Mouse (Mus musculus) intestine, postnatal 0 days (tissue): ENCODE data around the gene Csk. TPM values are rescaled to one million over a fixed set of nuclear protein-coding genes. Genes with fewer than 3 reads are reported as not detected.

ENCODE experiments used
- ATAC-seq: fragments of 200-750 bp; cut with Nextera tagmentation; 2 replicates; pipeline ENCODE4 v1.8.0; 2017; ENCODE audit warnings: mild to moderate bottlenecking, moderate TSS enrichment, moderate library complexity
- H3K27ac ChIP-seq: fragments of 300-500 bp; sonication (generic); 2 replicates; pipeline ENCODE4 v1.5.1; 2014; ENCODE audit warnings: mild to moderate bottlenecking, low read depth, low read length, moderate library complexity
- H3K27me3 ChIP-seq: fragments of 300-500 bp; sonication (generic); replicated peaks from 2 replicates; pipeline ENCODE4 v1.6.1; 2014; ENCODE audit warnings: low read length, mixed read lengths; ENCODE audit not compliant: control insufficient read depth, insufficient read depth
- H3K36me3 ChIP-seq: fragments of 300-500 bp; sonication (generic); 2 replicates; pipeline ENCODE4 v1.6.1; 2014; ENCODE audit warnings: mild to moderate bottlenecking, moderate library complexity; ENCODE audit not compliant: control insufficient read depth, insufficient read depth
- H3K4me1 ChIP-seq: fragments of 300-500 bp; sonication (generic); replicated peaks from 2 replicates; pipeline ENCODE4 v1.6.1; 2014; ENCODE audit warnings: antibody characterized with exemption, low read length, mixed read lengths; ENCODE audit not compliant: control insufficient read depth, insufficient read depth
- H3K4me2 ChIP-seq: fragments of 300-500 bp; sonication (generic); replicated peaks from 2 replicates; pipeline ENCODE4 v1.6.1; 2014; ENCODE audit warnings: low read depth, mild to moderate bottlenecking, moderate library complexity
- H3K4me3 ChIP-seq: fragments of 300-500 bp; sonication (generic); 2 replicates; pipeline ENCODE4 v1.5.1; 2014; ENCODE audit warnings: low read depth, low read length
- H3K9ac ChIP-seq: fragments of 300-500 bp; sonication (generic); 2 replicates; pipeline ENCODE4 v1.6.1; 2014; ENCODE audit warnings: mild to moderate bottlenecking, low read depth, low read length
- H3K9me3 ChIP-seq: fragments of 300-500 bp; sonication (generic); 2 replicates; pipeline ENCODE4 v1.6.1; 2016; ENCODE audit warnings: mixed run types; ENCODE audit not compliant: control insufficient read depth
- CTCF ChIP-seq: sonication (generic); IDR thresholded peaks from 2 replicates; pipeline ENCODE4 v1.5.1; 2016; ENCODE audit warnings: low read depth, mild to moderate bottlenecking, control low read depth, antibody characterized with exemption, moderate library complexity
- WGBS: fragments of 180-500 bp; shearing (Covaris S2); extraction: QIAGEN DNeasy Blood & Tissue Kit; methylation state at CpG from one replicate; pipeline ENCODE4 v1.1.7; 2014; 5-methylcytosine and 5-hydroxymethylcytosine counted together
- polyA plus RNA-seq: library from polyadenylated mRNA; unstranded; fragments of >200 nt; fragmentation: Nextera tagmentation; extraction: Ambion mirVana; gene quantifications from 2 replicates; pipeline ENCODE4 v1.2.1, GENCODE M21; 2015

Gene Csk
- polyA plus RNA-seq, 1 experiment from 2014 or later = 18.7 TPM

DNA sequence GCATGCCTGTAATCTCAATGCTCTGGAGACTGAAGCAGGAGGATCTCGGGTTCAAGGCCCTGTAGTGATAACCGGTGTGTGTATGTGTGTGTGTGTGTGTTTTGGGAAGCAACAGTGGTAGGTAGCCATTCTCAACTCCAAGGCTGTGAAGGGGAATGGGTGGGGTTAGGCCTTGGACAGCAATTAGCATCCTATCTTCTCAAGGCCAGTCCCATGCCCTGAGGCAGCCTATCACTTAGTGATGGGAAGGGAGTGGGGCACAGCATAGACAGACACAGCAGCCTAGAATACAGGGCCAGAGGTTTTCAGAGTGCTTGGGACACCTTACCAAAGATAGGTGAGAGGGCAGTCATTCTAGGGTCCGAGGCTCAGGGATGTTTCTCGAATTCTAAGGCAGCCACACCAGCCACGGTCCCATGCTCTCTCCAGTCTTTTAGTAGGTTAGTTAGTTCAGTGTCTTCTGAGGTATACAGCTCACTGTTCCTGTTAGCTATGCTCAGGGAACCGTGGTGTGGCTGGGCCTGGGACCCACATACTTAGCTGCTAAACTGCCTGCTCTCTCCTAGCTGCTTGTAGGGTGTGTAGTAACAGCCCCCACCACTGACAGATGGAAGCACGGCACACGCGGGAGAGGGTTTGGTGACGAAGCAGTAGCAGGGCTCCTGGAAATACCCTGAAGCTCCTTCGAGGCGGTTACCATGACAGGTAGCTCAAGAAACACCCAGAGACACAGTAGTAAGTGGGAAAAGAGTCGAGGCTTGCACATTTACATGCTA, 11.5 kb downstream of the Csk start:
- no peak overlapping the region for H3K4me3 ChIP-seq
- 77% methylated on average over 13 of the region's 13 CpGs for WGBS
- no peaks in the 10 kb centered on the region for H3K9me3 ChIP-seq
- H3K9ac ChIP-seq = no peak overlapping the region
- TF ChIP-seq CTCF = no peak
- H3K27me3 ChIP-seq = no peaks in the 10 kb centered on the region
- no peak for ATAC-seq
- no peak overlapping the region; the same call in 1 of the 2 replicates for H3K27ac ChIP-seq
- H3K4me1 ChIP-seq = peaks cover 47% of the 10 kb centered on the region
- H3K4me2 ChIP-seq = no peak overlapping the region
- H3K36me3 ChIP-seq = peaks cover 5% of the 10 kb centered on the region; the same call in 1 of the 2 replicates

DNA sequence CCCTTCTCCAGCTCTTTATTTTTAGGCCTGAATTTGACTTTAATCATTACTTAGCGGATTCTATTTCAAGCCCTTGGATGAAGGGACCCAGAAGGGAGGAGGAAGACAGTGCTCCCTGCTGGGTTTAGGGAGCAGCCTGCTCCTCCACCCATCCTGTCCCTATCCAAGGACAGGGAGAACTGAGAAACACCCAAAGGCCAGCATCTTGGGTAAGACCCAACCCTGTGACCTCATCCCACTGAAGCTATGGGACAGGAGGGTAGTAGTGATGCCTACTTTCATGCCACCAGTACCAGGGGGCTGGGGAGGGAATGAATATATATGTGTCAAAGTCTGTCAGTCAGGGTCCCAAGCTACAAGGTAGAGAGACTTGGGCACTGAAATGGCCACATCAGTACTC, 12.4 kb downstream of the Csk start:
- H3K4me2 ChIP-seq = peak overlapping the region; percentile 63
- H3K4me1 ChIP-seq = peaks cover 45% of the 10 kb centered on the region
- WGBS = 68% methylated on average over 1 of the region's 1 CpGs
- H3K4me3 ChIP-seq = no peak overlapping the region
- ATAC-seq = no peak
- H3K27ac ChIP-seq = peak overlapping the region; percentile 68; the same call in 1 of the 2 replicates
- no peaks in the 10 kb centered on the region for H3K9me3 ChIP-seq
- no peak for TF ChIP-seq CTCF
- H3K9ac ChIP-seq = no peak overlapping the region
- peaks cover 5% of the 10 kb centered on the region; the same call in 1 of the 2 replicates for H3K36me3 ChIP-seq
- no peaks in the 10 kb centered on the region for H3K27me3 ChIP-seq

DNA sequence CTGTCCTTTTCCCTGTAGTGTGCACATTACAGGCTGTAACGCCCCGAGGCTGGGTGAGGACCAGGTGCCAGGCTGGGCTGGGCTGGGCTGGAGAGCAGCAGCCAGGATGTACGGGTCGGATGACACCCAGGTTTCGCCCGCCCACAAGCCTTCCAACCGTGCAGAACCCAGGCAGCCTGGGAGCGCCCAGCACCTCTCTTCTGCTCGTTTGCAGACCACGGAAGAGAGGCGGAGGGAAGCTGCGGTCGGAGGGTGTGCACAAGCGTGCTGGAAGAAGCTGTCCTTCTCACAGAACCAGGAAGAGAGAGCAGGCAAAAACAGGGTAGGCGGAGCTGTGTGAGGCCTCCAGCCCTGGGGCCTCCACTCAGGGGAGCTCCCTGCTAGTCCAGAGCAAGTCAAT, 13.0 kb downstream of the Csk start:
- Histone ChIP-seq H3K9ac (peak overlapping the region; percentile 23; the same call in 1 of the 2 replicates), H3K27me3 (no peaks in the 10 kb centered on the region), H3K9me3 (no peaks in the 10 kb centered on the region), H3K4me3 (peak overlapping the region; percentile 19), H3K27ac (peak overlapping the region; percentile 68), H3K4me2 (peak overlapping the region; percentile 63), H3K4me1 (peaks cover 45% of the 10 kb centered on the region), H3K36me3 (peaks cover 5% of the 10 kb centered on the region; the same call in 1 of the 2 replicates)
- 2% methylated on average over 15 of the region's 15 CpGs for WGBS
- peak; percentile 3; the same call in 1 of the 2 replicates for TF ChIP-seq CTCF
- ATAC-seq = peak; percentile 59

DNA sequence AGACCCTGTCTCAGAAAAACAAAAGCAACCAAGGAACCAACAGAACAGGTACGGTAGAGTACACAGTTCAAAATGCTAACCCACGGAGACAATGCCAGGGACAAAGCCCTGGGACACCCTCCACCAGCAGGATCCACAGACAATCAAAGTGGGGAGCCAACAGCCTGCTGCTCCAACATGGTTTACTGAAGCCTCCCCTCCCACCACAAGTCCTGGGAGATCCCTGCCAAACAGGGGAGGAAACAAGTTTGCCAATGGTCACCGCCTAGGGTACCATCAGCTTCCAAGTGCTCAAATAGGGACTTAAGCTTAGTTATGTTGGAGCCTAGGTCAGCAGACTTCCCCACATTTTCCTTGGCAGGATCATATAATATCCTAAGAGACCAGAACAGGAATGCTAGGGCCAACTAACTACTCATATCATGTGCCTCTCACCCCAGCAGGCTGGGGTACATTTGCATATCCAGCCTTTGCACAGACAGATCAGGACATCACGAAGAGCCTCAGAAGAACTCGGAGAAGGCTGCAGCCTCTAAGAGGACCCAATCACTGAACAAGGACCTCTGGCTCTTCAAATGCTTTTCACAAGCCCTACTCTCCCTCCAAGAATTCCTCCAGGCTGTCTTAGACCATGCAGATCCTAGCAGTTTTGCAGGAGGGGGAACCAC, 13.6 kb downstream of the Csk start:
- Histone ChIP-seq H3K9me3 (no peaks in the 10 kb centered on the region), H3K4me1 (peaks cover 45% of the 10 kb centered on the region), H3K36me3 (peaks cover 5% of the 10 kb centered on the region; the same call in 1 of the 2 replicates), H3K27ac (peak overlapping the region; percentile 68), H3K4me3 (peak overlapping the region; percentile 19), H3K27me3 (no peaks in the 10 kb centered on the region), H3K4me2 (peak overlapping the region; percentile 63), H3K9ac (peak overlapping the region; percentile 23; the same call in 1 of the 2 replicates)
- WGBS = 39% methylated on average over 5 of the region's 5 CpGs
- no peak for ATAC-seq
- no peak for TF ChIP-seq CTCF

DNA sequence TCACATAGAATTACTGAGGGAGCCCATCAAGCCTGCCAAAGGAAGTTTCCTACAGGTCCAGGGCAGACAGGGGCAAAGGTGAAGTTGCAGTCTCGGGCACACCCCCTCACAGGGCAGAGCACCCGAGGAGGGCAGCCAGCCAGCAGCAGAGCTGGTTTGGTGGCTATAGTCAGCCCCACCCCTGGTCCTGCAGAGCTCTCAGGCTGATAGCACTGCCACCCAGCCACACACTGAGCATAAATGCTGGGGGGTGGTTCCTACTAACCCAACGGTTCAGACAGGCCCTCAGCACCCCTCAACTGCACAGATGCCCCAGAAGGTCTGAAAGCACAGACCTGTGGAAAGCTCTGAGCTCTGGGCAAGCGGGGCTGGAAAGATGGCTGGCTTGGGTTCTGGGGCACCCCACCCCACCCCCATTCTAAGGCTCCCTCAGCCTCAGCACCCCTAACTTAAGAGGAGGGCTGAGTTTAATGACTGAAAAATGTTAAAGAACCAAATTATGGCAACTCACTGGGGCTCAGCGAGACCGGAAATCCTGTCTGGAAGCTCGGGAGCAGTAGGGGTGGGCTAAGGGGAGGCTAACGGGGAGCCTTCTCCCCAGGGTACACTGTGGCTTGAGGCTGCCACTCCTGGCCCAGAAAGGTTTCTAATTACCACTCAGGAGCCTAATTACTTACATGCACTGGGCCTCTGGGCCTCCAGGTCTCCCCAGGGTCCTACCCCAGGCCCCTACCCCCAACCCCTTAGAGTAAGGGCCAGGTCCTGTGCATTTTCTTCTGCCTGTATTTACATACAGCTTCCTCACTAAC, 14.6 kb downstream of the Csk start:
- Histone ChIP-seq H3K27me3 (no peaks in the 10 kb centered on the region), H3K4me1 (peaks cover 45% of the 10 kb centered on the region), H3K9me3 (no peaks in the 10 kb centered on the region), H3K9ac (no peak overlapping the region), H3K4me2 (peak overlapping the region; percentile 63), H3K4me3 (no peak overlapping the region), H3K36me3 (peaks cover 5% of the 10 kb centered on the region; the same call in 1 of the 2 replicates), H3K27ac (peak overlapping the region; percentile 68)
- 18% methylated on average over 8 of the region's 8 CpGs for WGBS
- TF ChIP-seq CTCF = no peak
- ATAC-seq = peak; percentile 77
